Mouse (Mus musculus): Measurements from ENCODE around the gene Amdhd1.

- TF ChIP-seq CTCF (IDR thresholded peaks at IDR 0.05; ENCODE audit: extremely low read depth, insufficient read depth, low read length), result no peak
- TF ChIP-seq POLR2A (IDR thresholded peaks at IDR 0.05; ENCODE audit: extremely low read depth, insufficient read depth, low read length), result no peak
Measured at GRCm38 (mm10) chr10:93559786-93560185, 20.0 kb upstream of the Amdhd1 start.

All from cortical plate, adult 2 months (tissue).